Mouse (Mus musculus) erythroblast, embryonic 14.5 days (primary cell): ENCODE measurements around the gene Hao1.

ENCODE experiments used
- GATA1 ChIP-seq: IDR thresholded peaks from 2 replicates; pipeline ENCODE4 v1.6.1; 2012; ENCODE audit warnings: low read length, inconsistent platforms, mixed read lengths
- TAL1 ChIP-seq: IDR thresholded peaks from 3 replicates; pipeline ENCODE4 v1.6.1; 2012; ENCODE audit warnings: low read length, inconsistent platforms, mixed read lengths

- TF ChIP-seq GATA1 (no peak), TAL1 (no peak)
Measured at GRCm38 (mm10) chr2:134528122-134528810, 25.9 kb downstream of the Hao1 start.
